Mouse (Mus musculus): ENCODE results near the gene Mmp11.

DNA sequence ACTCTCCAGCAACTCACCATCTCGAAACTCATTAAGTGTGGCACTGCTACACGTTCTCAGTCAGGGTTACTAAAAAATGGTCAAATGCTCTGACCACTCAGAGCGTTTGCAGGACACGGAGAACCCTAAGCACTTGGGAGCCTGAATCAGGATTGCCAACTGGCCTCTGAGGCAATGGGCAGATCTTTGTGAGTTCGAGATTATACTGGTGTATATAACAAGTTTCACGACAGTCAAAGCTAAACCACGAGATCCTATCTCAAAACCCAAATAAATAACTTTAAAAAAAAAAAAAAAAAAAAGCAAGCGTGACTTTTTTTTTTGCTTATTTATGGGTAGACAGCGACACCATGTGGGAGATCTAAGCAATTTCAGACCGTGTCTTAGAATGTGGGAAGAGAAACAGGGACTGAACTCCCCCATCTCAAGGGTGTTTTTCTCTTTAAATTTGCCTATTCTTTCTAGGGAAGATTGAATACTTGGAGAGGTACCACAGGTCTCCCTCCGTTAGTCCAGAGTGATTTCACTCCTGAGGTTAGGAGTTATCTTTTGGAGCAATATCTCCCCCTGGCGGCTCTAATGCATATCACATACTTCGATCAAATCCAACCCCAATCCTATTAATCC is 15.2 kb upstream of the Mmp11 start:
- TF ChIP-seq CTCF (IDR thresholded peaks at IDR 0.05; ENCODE audit: extremely low read depth, insufficient read length, insufficient replicate concordance, low read depth, low read length) (peak; percentile 22; the same call in 1 of the 2 replicates), POLR2A (IDR thresholded peaks at IDR 0.05; ENCODE audit: low read depth, low read length) (no peak)

All from small intestine, adult 2 months (tissue).